20 mouse cellular contexts compared by ENCODE assay signal in the genomic region with DNA sequence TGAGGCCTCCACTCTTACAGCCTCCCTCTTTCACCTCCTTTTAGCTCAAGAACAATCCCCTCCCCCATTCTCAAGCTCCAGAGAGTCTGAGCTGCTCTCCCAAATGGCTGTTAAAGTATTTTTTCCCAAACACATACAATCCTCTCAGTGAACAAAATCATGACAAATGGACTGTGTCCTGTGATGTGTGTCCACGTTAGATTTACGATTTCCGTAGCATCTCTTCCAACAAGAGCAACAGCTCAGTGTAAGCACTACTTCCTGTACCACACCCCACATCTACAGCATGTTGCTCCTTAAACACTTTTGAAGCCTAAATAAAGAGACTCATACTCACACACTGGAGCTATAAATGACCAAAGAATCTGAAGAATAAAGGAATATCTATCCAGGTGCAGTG.
"Had no signal": no experiment of that assay in that cellular context is flagged by ENCODE, and none has a peak within 500 bp of the region (broad histone marks: within the 10 kb centered on the region; RNA-seq: fewer than 3 reads in every experiment).

No protein-coding gene starts in this region.

- DNase-seq: layer of hippocampus, adult 9-11 months; liver; lung, adult 18-20 months; lung, postnatal 10 days; lung, postnatal 36 days; thymus, adult 18-20 months; thymus, postnatal 36 days had no signal

- H3K9me3 ChIP-seq: limb, embryonic 10.5 days; limb, embryonic 13.5 days; liver, embryonic 12.5 days; liver, embryonic 15.5 days; lung, embryonic 15.5 days; midbrain, embryonic 10.5 days; midbrain, embryonic 13.5 days; neural tube, embryonic 13.5 days had no signal

- H3K36me3 ChIP-seq: limb, embryonic 10.5 days; limb, embryonic 13.5 days; liver, embryonic 12.5 days; liver, embryonic 15.5 days; lung, embryonic 15.5 days; midbrain, embryonic 10.5 days; midbrain, embryonic 13.5 days; neural tube, embryonic 13.5 days had no signal

- H3K4me1 ChIP-seq: limb, embryonic 10.5 days; limb, embryonic 13.5 days; liver, embryonic 12.5 days; liver, embryonic 15.5 days; lung, embryonic 15.5 days; megakaryocyte, embryonic 14.5 days had no signal

- ATAC-seq: intestine, postnatal 0 days; liver, embryonic 12.5 days; midbrain, embryonic 13.5 days; midbrain, embryonic 16.5 days had no signal

- H3K4me2 ChIP-seq: limb, embryonic 13.5 days; liver, embryonic 12.5 days; liver, embryonic 15.5 days; lung, embryonic 15.5 days; midbrain, embryonic 13.5 days; neural tube, embryonic 13.5 days had no signal

- H3K27me3 ChIP-seq: limb, embryonic 13.5 days; liver, embryonic 12.5 days; liver, embryonic 15.5 days; lung, embryonic 15.5 days; midbrain, embryonic 13.5 days; neural tube, embryonic 13.5 days had no signal

- H3K27ac ChIP-seq: layer of hippocampus, adult 2 months; limb, embryonic 10.5 days; limb, embryonic 13.5 days; liver, embryonic 12.5 days; liver, embryonic 15.5 days; lung, embryonic 15.5 days; midbrain, embryonic 10.5 days; midbrain, embryonic 13.5 days; neural tube, embryonic 13.5 days had no signal

- H3K9ac ChIP-seq: limb, embryonic 13.5 days; liver, embryonic 12.5 days; liver, embryonic 15.5 days; lung, embryonic 15.5 days; midbrain, embryonic 13.5 days; neural tube, embryonic 13.5 days had no signal

- H3K4me3 ChIP-seq: layer of hippocampus, adult 2 months; limb, embryonic 10.5 days; limb, embryonic 13.5 days; liver, embryonic 12.5 days; liver, embryonic 15.5 days; lung, embryonic 15.5 days; megakaryocyte, embryonic 14.5 days; midbrain, embryonic 10.5 days; midbrain, embryonic 13.5 days; myocyte; neural tube, embryonic 13.5 days had no signal
